Mouse (Mus musculus): ENCODE measurements at regions not wholly inside any gene's neighbourhood (a gene's known extent, or its start where the extent isn't known, plus 50 kb on each side); places are given as distances from the start of the nearest gene placed in this dataset.
"Not testable (repeated sequence)": the region's sequence is repeated elsewhere in the genome, so short reads cannot be mapped to it uniquely, and the experiment has no call there.

- in situ Hi-C loops (cut with MboI; ENCODE audit: unreplicated experiment in 2 of 2): loop anchor here in 1 of 2 experiments (5.0 kb wide), 1 partner anchor 49 kb away; no protein-coding TSS in a partner anchor
Measured at GRCm38 (mm10) chr3:133661303-133661702, 116.4 kb upstream of the Tet2 start.

GRCm38 (mm10) chr3:133664914-133665313 lies 120.0 kb upstream of the Tet2 start:
- in situ Hi-C loops (cut with MboI; ENCODE audit: unreplicated experiment in 2 of 2): loop anchor here in 1 of 2 experiments (5.0 kb wide), 1 partner anchor 53 kb away; no protein-coding TSS in a partner anchor

- in situ Hi-C loops (cut with MboI; ENCODE audit: unreplicated experiment in 2 of 2): no loop called here
Measured at GRCm38 (mm10) chr3:133665425-133666317, 120.7 kb upstream of the Tet2 start.

GRCm38 (mm10) chr3:133672742-133673447 lies 128.0 kb upstream of the Tet2 start:
- in situ Hi-C loops (cut with MboI; ENCODE audit: unreplicated experiment in 2 of 2): no loop called here

GRCm38 (mm10) chr3:133677892-133678291 lies 133.0 kb upstream of the Tet2 start:
- in situ Hi-C loops (cut with MboI; ENCODE audit: unreplicated experiment in 2 of 2): no loop called here

- in situ Hi-C loops (cut with MboI; ENCODE audit: unreplicated experiment in 2 of 2): no loop called here
Measured at GRCm38 (mm10) chr3:133679891-133680290, 135.0 kb upstream of the Tet2 start.

GRCm38 (mm10) chr3:133680343-133680742 lies 135.4 kb upstream of the Tet2 start:
- in situ Hi-C loops (cut with MboI; ENCODE audit: unreplicated experiment in 2 of 2): no loop called here

GRCm38 (mm10) chr3:133680805-133681204 lies 135.9 kb upstream of the Tet2 start:
- in situ Hi-C loops (cut with MboI; ENCODE audit: unreplicated experiment in 2 of 2): no loop called here

- in situ Hi-C loops (cut with MboI; ENCODE audit: unreplicated experiment in 2 of 2): no loop called here
Measured at GRCm38 (mm10) chr3:133684196-133684743, 139.3 kb upstream of the Tet2 start.

GRCm38 (mm10) chr3:133684747-133685146 lies 139.8 kb upstream of the Tet2 start:
- in situ Hi-C loops (cut with MboI; ENCODE audit: unreplicated experiment in 2 of 2): no loop called here

GRCm38 (mm10) chr3:133685393-133685792 lies 140.5 kb upstream of the Tet2 start:
- in situ Hi-C loops (cut with MboI; ENCODE audit: unreplicated experiment in 2 of 2): no loop called here

GRCm38 (mm10) chr3:133694057-133694456 lies 149.1 kb upstream of the Tet2 start:
- in situ Hi-C loops (cut with MboI; ENCODE audit: unreplicated experiment in 2 of 2): no loop called here

GRCm38 (mm10) chr3:133696122-133696521 lies 151.2 kb upstream of the Tet2 start:
- in situ Hi-C loops (cut with MboI; ENCODE audit: unreplicated experiment in 2 of 2): no loop called here

- in situ Hi-C loops (cut with MboI; ENCODE audit: unreplicated experiment in 2 of 2): not testable (repeated sequence)
Measured at GRCm38 (mm10) chr3:133704849-133705248, 159.9 kb upstream of the Tet2 start.

- in situ Hi-C loops (cut with MboI; ENCODE audit: unreplicated experiment in 2 of 2): no loop called here
Measured at GRCm38 (mm10) chr3:133711518-133711917, 166.6 kb upstream of the Tet2 start.

GRCm38 (mm10) chr3:133722550-133723290 lies 177.8 kb upstream of the Tet2 start:
- in situ Hi-C loops (cut with MboI; ENCODE audit: unreplicated experiment in 2 of 2): no loop called here

- in situ Hi-C loops (cut with MboI; ENCODE audit: unreplicated experiment in 2 of 2): no loop called here
Measured at GRCm38 (mm10) chr3:133726831-133727230, 181.9 kb upstream of the Tet2 start.

- in situ Hi-C loops (cut with MboI; ENCODE audit: unreplicated experiment in 2 of 2): no loop called here
Measured at GRCm38 (mm10) chr3:133735603-133736002, 190.7 kb upstream of the Tet2 start.

GRCm38 (mm10) chr3:133738936-133739335 lies 194.0 kb upstream of the Tet2 start:
- in situ Hi-C loops (cut with MboI; ENCODE audit: unreplicated experiment in 2 of 2): no loop called here

GRCm38 (mm10) chr3:133744552-133745118 lies 199.7 kb upstream of the Tet2 start:
- in situ Hi-C loops (cut with MboI; ENCODE audit: unreplicated experiment in 2 of 2): no loop called here

All from v-Abl transformed pro-B cells (cell line).